Mouse (Mus musculus) right cerebral cortex, adult 18-20 months (tissue): ENCODE data around the gene Btbd35f6.
"Not testable (repeated sequence)": the region's sequence is repeated elsewhere in the genome, so short reads cannot be mapped to it uniquely, and the experiment has no call there.

ENCODE experiments used
- DNase-seq: peaks from one replicate; pipeline ENCODE4 v3.0.0; 2022; ENCODE audit warnings: mixed read lengths

Btbd35f6 gene

DNA sequence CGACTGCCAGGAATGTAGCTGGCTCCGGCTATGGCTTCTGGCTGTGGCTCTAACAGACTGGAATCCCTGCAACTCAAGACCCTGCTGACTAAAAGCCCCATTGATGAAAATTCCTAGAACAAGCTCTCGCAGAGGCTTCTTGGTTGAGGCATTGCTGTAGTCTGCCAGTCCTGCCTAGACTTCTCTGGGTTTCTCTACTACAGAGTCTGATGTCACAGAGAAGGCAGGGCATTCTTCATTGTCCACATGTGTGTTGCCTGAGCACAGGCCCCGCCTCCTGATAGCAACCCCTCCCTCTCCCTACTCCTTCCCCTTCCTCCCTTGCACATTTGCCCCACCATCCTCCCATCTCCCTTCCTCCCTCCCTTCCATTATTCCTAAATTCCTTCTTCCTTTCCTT lies at the start of gene Btbd35f6:
Gene Btbd35f6, minus strand, starts transcription at position 101 of the 400 bp plus-strand sequence.
- DNase-seq, result not testable (repeated sequence)

DNA sequence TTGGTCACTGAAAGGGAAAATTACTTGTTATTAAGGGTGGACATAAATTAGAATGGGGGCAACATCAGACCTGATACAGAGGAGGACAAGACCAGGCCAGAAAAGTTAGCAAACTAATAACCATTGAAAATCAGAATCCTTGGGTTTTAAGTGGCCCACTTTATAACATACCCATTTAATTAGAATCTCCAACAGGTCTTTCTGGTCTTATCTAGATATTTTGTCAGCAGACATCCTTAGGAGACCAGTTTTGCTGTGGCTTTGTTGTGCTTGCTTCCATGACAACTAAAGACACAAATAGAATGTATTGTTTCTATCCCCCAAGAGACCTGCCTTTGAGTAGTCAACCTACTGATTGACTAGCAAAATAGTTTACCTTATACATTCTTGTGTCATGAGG lies 30.4 kb upstream of the Btbd35f6 start, which contains the start of gene Gm21870:
Gene Gm21870, minus strand, starts transcription at position 101 of the 400 bp plus-strand sequence.
- not testable (repeated sequence) for DNase-seq

DNA sequence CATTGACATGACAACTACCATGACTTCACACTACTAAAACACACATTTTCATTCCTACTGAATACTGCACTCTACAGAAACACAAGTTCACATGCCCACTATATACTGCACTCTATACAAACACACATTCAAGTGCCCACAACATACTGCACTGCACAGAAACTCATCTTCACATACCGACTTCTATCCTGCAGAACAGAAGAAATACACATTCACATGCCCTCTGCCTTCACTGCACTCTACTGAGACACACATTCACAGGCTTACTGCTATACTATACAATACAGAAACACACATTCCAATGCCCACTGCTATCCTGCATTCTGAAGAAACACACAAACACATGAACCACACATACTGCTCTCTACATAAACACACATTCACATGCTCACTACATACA lies 26.1 kb downstream of the Btbd35f6 start:
- DNase-seq, result not testable (repeated sequence)

DNA sequence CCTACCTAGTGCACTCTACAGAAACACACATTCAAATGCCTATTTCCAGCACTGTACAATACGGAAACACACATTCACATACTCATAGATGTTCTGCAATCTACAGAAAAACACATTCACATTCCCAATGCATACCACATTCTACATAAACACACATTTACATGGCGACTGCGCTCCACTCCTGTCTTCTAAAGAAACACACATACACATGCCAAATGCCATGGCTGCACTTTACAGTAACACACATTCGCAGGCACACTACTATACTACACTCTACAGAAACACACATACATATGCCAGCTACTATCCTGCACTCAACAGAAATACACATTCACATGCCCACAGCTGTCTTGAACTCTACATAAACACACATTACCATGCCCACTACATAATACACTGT lies 28.1 kb downstream of the Btbd35f6 start:
- not testable (repeated sequence) for DNase-seq

DNA sequence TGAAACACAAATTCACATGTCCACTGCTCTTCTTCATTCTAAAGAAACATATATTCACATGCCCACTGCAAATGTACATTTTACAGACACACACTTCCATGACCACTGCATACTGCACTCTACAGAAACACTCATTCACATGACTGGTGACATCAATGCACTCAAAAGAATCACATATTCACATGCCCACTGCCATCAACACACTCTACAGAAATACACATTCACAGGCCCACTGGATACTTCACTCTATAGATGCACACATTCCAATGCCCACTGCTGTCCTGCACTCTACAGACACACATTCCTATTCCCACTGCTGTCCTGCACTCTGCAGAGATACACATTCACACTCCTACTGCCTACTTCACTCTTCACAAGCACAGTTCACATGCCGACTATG lies 30.0 kb downstream of the Btbd35f6 start:
- DNase-seq, result not testable (repeated sequence)

DNA sequence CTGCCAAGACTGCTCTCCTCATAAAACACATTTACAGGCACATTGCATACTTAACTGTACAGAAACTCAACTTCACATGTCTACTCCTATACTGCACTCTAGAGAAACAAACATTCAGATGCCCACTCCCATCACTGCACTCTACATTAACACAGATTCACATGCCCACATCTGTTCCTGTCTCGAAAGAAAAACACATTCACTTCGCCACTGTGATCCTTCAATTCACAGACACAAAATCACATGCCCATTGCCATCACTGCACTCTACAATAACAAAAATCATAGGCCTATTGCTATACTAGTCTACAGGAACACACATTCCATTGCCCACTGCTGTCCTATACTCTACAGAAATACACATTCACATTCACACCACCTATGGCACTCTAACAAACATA lies 30.9 kb downstream of the Btbd35f6 start:
- not testable (repeated sequence) for DNase-seq
